Mouse (Mus musculus) kidney, postnatal 0 days (tissue): ENCODE results near the gene Gstp3. TPM values are rescaled to one million over a fixed set of nuclear protein-coding genes. Genes with fewer than 3 reads are reported as not detected.
A peak's percentile ranks its signal among the peaks of the same experiment; 100 is the strongest.
"Not testable (repeated sequence)": the region's sequence is repeated elsewhere in the genome, so short reads cannot be mapped to it uniquely, and the experiment has no call there.

Source experiments
- ATAC-seq: fragments of 200-750 bp; cut with Nextera tagmentation; replicated peaks from 2 replicates; pipeline ENCODE4 v1.8.0; 2017; ENCODE audit warnings: low read depth, moderate number of reproducible peaks, moderate TSS enrichment, moderate library complexity; ENCODE audit not compliant: low FRiP score
- DNase-seq: peaks from one replicate; pipeline ENCODE4 v3.0.0-alpha.2; 2016; ENCODE audit warnings: low spot score
- H3K27ac ChIP-seq: fragments of 300-500 bp; sonication (generic); 2 replicates; pipeline ENCODE4 v1.5.1; 2014; ENCODE audit warnings: mild to moderate bottlenecking
- H3K27me3 ChIP-seq: fragments of 300-500 bp; sonication (generic); 2 replicates; pipeline ENCODE4 v1.6.1; 2014; ENCODE audit warnings: low read length, mixed read lengths; ENCODE audit not compliant: insufficient read depth
- H3K36me3 ChIP-seq: fragments of 300-500 bp; sonication (generic); 2 replicates; pipeline ENCODE4 v1.6.1; 2014; ENCODE audit warnings: low read length, mixed read lengths; ENCODE audit not compliant: insufficient read depth
- H3K4me1 ChIP-seq: fragments of 300-500 bp; sonication (generic); replicated peaks from 2 replicates; pipeline ENCODE4 v1.6.1; 2014; ENCODE audit warnings: antibody characterized with exemption, low read length, mixed read lengths; ENCODE audit not compliant: insufficient read depth
- H3K4me2 ChIP-seq: fragments of 300-500 bp; sonication (generic); 2 replicates; pipeline ENCODE4 v1.6.1; 2014; ENCODE audit warnings: mild to moderate bottlenecking, low read length, moderate library complexity, mixed read lengths
- H3K4me3 ChIP-seq: fragments of 300-500 bp; sonication (generic); replicated peaks from 2 replicates; pipeline ENCODE4 v1.5.1; 2014; ENCODE audit warnings: low read depth, low read length
- H3K9ac ChIP-seq: fragments of 300-500 bp; sonication (generic); 2 replicates; pipeline ENCODE4 v1.6.1; 2014; ENCODE audit warnings: low read depth, low read length
- H3K9me3 ChIP-seq: fragments of 300-500 bp; sonication (generic); replicated peaks from 2 replicates; pipeline ENCODE4 v1.6.1; 2016; ENCODE audit warnings: low read length, inconsistent platforms, mixed read lengths
- CTCF ChIP-seq: IDR thresholded peaks from 2 replicates; pipeline ENCODE4 v1.5.1; 2016; ENCODE audit warnings: antibody characterized with exemption, low read depth, mild to moderate bottlenecking, moderate library complexity
- WGBS: fragments of 180-500 bp; shearing (Covaris S2); extraction: QIAGEN DNeasy Blood & Tissue Kit; methylation state at CpG from one replicate; pipeline ENCODE4 v1.1.7; 2014; 5-methylcytosine and 5-hydroxymethylcytosine counted together
- polyA plus RNA-seq: library from polyadenylated mRNA; unstranded; fragments of >200 nt; fragmentation: Nextera tagmentation; extraction: Ambion mirVana; gene quantifications from 2 replicates; pipeline ENCODE4 v1.2.1, GENCODE M21; 2015

The Gstp3 gene
- polyA plus RNA-seq, 1 experiment from 2014 or later: not detected

GRCm38 (mm10) chr19:4037788-4038232 is 21.6 kb downstream of the Gstp3 start, which contains the start of gene Gstp1:
Gene Gstp1, minus strand, starts transcription at chr19:4037985.
- H3K36me3 ChIP-seq: no peaks in the 10 kb centered on the region
- peak; percentile 58; the same call in 1 of the 2 replicates for ATAC-seq
- H3K27me3 ChIP-seq: no peaks in the 10 kb centered on the region
- TF ChIP-seq CTCF: peak; percentile 54
- peak; percentile 90 for DNase-seq
- peak within 1 kb of the TSS; percentile 70 for H3K9ac ChIP-seq
- H3K27ac ChIP-seq: peak within 1 kb of the TSS; percentile 62
- 0 out of 2 replicates have a peak, but pooled peaks cover 4% of the 10 kb centered on the region for H3K4me1 ChIP-seq
- H3K9me3 ChIP-seq: no peaks in the 10 kb centered on the region
- H3K4me2 ChIP-seq: peak within 1 kb of the TSS; percentile 63
- H3K4me3 ChIP-seq: peak within 1 kb of the TSS; percentile 47
- 0% methylated on average over 26 of the region's 26 CpGs for WGBS

GRCm38 (mm10) chr19:4037154-4037787 is 22.1 kb downstream of the Gstp3 start:
- not testable (repeated sequence) for H3K9me3 ChIP-seq, DNase-seq, H3K4me1 ChIP-seq, H3K27me3 ChIP-seq, H3K36me3 ChIP-seq
- WGBS: 16% methylated on average over 7 of the region's 8 CpGs
- H3K9ac ChIP-seq: peak overlapping the region; percentile 70
- peak overlapping the region; percentile 63 for H3K4me2 ChIP-seq
- peak overlapping the region; percentile 47 for H3K4me3 ChIP-seq
- 0 out of 2 replicates have a peak, but pooled peaks have one; percentile 19 for ATAC-seq
- peak overlapping the region; percentile 62 for H3K27ac ChIP-seq

- H3K4me2 ChIP-seq: peak overlapping the region; percentile 19; the same call in 1 of the 2 replicates
- ATAC-seq (0 out of 2 replicates have a peak, but pooled peaks have one; percentile 46), DNase-seq (no peak)
- H3K27me3 ChIP-seq: no peaks in the 10 kb centered on the region
- WGBS: 55% methylated on average over 12 of the region's 12 CpGs
- no peak overlapping the region for H3K9ac ChIP-seq
- no peak overlapping the region for H3K4me3 ChIP-seq
- TF ChIP-seq CTCF: no peak
- no peaks in the 10 kb centered on the region for H3K9me3 ChIP-seq
- H3K4me1 ChIP-seq: 0 out of 2 replicates have a peak, but pooled peaks cover 4% of the 10 kb centered on the region
- H3K36me3 ChIP-seq: no peaks in the 10 kb centered on the region
- H3K27ac ChIP-seq: no peak overlapping the region
These were observed 22.9 kb downstream of the Gstp3 start for GRCm38 (mm10) chr19:4036327-4037045.

- Histone ChIP-seq H3K9ac (no peak overlapping the region), H3K4me1 (0 out of 2 replicates have a peak, but pooled peaks cover 4% of the 10 kb centered on the region), H3K9me3 (no peaks in the 10 kb centered on the region), H3K27me3 (no peaks in the 10 kb centered on the region), H3K36me3 (no peaks in the 10 kb centered on the region), H3K4me2 (no peak overlapping the region), H3K4me3 (no peak overlapping the region), H3K27ac (no peak overlapping the region)
- 66% methylated on average over 5 of the region's 5 CpGs for WGBS
- TF ChIP-seq CTCF: no peak
- DNase-seq: no peak
- ATAC-seq: no peak
These were observed 25.6 kb downstream of the Gstp3 start for GRCm38 (mm10) chr19:4033742-4034141.

GRCm38 (mm10) chr19:4033298-4033697 is 26.1 kb downstream of the Gstp3 start:
- H3K4me2 ChIP-seq: no peak overlapping the region
- no peak for TF ChIP-seq CTCF
- H3K9ac ChIP-seq: no peak overlapping the region
- H3K36me3 ChIP-seq: no peaks in the 10 kb centered on the region
- no peaks in the 10 kb centered on the region for H3K27me3 ChIP-seq
- 0 out of 2 replicates have a peak, but pooled peaks cover 4% of the 10 kb centered on the region for H3K4me1 ChIP-seq
- no peaks in the 10 kb centered on the region for H3K9me3 ChIP-seq
- no peak overlapping the region for H3K27ac ChIP-seq
- ATAC-seq: no peak
- no peak for DNase-seq
- WGBS: 51% methylated on average over 3 of the region's 3 CpGs
- no peak overlapping the region for H3K4me3 ChIP-seq

- H3K9me3 ChIP-seq: no peaks in the 10 kb centered on the region
- no peaks in the 10 kb centered on the region for H3K36me3 ChIP-seq
- H3K9ac ChIP-seq: no peak overlapping the region
- ATAC-seq: no peak
- H3K4me3 ChIP-seq: no peak overlapping the region
- H3K4me1 ChIP-seq: 0 out of 2 replicates have a peak, but pooled peaks cover 4% of the 10 kb centered on the region
- 63% methylated on average over 7 of the region's 7 CpGs for WGBS
- no peaks in the 10 kb centered on the region for H3K27me3 ChIP-seq
- no peak for TF ChIP-seq CTCF
- no peak overlapping the region for H3K4me2 ChIP-seq
- H3K27ac ChIP-seq: no peak overlapping the region
- DNase-seq: no peak
These were observed 26.7 kb downstream of the Gstp3 start for GRCm38 (mm10) chr19:4032668-4033067.
